Mouse (Mus musculus): ENCODE results near the gene Arf3.

Gene Arf3

GRCm38 (mm10) chr15:98754125-98754524 lies 8.9 kb downstream of the Arf3 start:
- DNase-seq (ENCODE audit: low spot score in 2 of 2): no peak

- DNase-seq (ENCODE audit: low spot score in 2 of 2): no peak
Measured at GRCm38 (mm10) chr15:98753021-98753423, 10.0 kb downstream of the Arf3 start.

GRCm38 (mm10) chr15:98749093-98749492 lies 13.9 kb downstream of the Arf3 start:
- no peak for DNase-seq (ENCODE audit: low spot score in 2 of 2)

GRCm38 (mm10) chr15:98747296-98747695 lies 15.7 kb downstream of the Arf3 start:
- no peak for DNase-seq (ENCODE audit: low spot score in 2 of 2)

- DNase-seq (ENCODE audit: low spot score in 2 of 2): no peak
Measured at GRCm38 (mm10) chr15:98746344-98746965, 16.6 kb downstream of the Arf3 start.

GRCm38 (mm10) chr15:98743863-98744262 lies 19.2 kb downstream of the Arf3 start:
- peak; percentile 59 to 77 for DNase-seq (ENCODE audit: low spot score in 2 of 2)

GRCm38 (mm10) chr15:98742766-98743428 lies 20.1 kb downstream of the Arf3 start:
- no peak for DNase-seq (ENCODE audit: low spot score in 2 of 2)

- DNase-seq (ENCODE audit: low spot score in 2 of 2): no peak
Measured at GRCm38 (mm10) chr15:98740219-98740618, 22.8 kb downstream of the Arf3 start.

GRCm38 (mm10) chr15:98738796-98739195 lies 24.2 kb downstream of the Arf3 start:
- no peak for DNase-seq (ENCODE audit: low spot score in 2 of 2)

- peak in 1 of 2 experiments; percentile 34 for DNase-seq (ENCODE audit: low spot score in 2 of 2)
Measured at GRCm38 (mm10) chr15:98737881-98738280, 25.1 kb downstream of the Arf3 start.

- DNase-seq (ENCODE audit: low spot score in 2 of 2): no peak
Measured at GRCm38 (mm10) chr15:98736521-98736920, 26.5 kb downstream of the Arf3 start.

- DNase-seq (ENCODE audit: low spot score in 2 of 2): no peak
Measured at GRCm38 (mm10) chr15:98733976-98734566, 28.9 kb downstream of the Arf3 start.

GRCm38 (mm10) chr15:98733370-98733769 lies 29.6 kb downstream of the Arf3 start:
- DNase-seq (ENCODE audit: low spot score in 2 of 2): no peak

GRCm38 (mm10) chr15:98732006-98732531 lies 30.9 kb downstream of the Arf3 start:
- DNase-seq (ENCODE audit: low spot score in 2 of 2): no peak

- DNase-seq (ENCODE audit: low spot score in 2 of 2): no peak
Measured at GRCm38 (mm10) chr15:98730790-98731189, 32.2 kb downstream of the Arf3 start.

- DNase-seq (ENCODE audit: low spot score in 2 of 2): no peak
Measured at GRCm38 (mm10) chr15:98729791-98730545, 33.0 kb downstream of the Arf3 start.

GRCm38 (mm10) chr15:98728366-98728765 lies 34.6 kb downstream of the Arf3 start:
- no peak for DNase-seq (ENCODE audit: low spot score in 2 of 2)

- peak in 1 of 2 experiments; percentile 17 for DNase-seq (ENCODE audit: low spot score in 2 of 2)
Measured at GRCm38 (mm10) chr15:98727443-98728321, 35.3 kb downstream of the Arf3 start, which contains the start of gene Fkbp11. Gene Fkbp11, minus strand, starts transcription at chr15:98728198.

- DNase-seq (ENCODE audit: low spot score in 2 of 2): no peak
Measured at GRCm38 (mm10) chr15:98726746-98727145, 36.3 kb downstream of the Arf3 start.

GRCm38 (mm10) chr15:98726079-98726478 lies 36.9 kb downstream of the Arf3 start:
- no peak for DNase-seq (ENCODE audit: low spot score in 2 of 2)

GRCm38 (mm10) chr15:98724441-98724840 lies 38.6 kb downstream of the Arf3 start:
- no peak for DNase-seq (ENCODE audit: low spot score in 2 of 2)

Data from natural killer cell, adult 2 months (primary cell).